Mouse (Mus musculus) hindbrain, embryonic 14.5 days (tissue): ENCODE measurements around the gene Poc1a. TPM values are rescaled to one million over a fixed set of nuclear protein-coding genes. Genes with fewer than 3 reads are reported as not detected.

Experiments used
- ATAC-seq: fragments of 200-750 bp; cut with Nextera tagmentation; 2 replicates; pipeline ENCODE4 v1.8.0; 2017; ENCODE audit warnings: moderate number of reproducible peaks, mild to moderate bottlenecking, moderate TSS enrichment, moderate library complexity; ENCODE audit not compliant: low FRiP score
- DNase-seq: peaks from one replicate; pipeline ENCODE4 v3.0.0-alpha.2; 2015; ENCODE audit warnings: low spot score
- H3K27ac ChIP-seq: fragments of 300-500 bp; sonication (generic); 2 replicates; pipeline ENCODE4 v1.5.1; 2014; ENCODE audit warnings: mild to moderate bottlenecking, moderate library complexity
- H3K27me3 ChIP-seq: fragments of 300-500 bp; sonication (generic); 2 replicates; pipeline ENCODE4 v1.6.1; 2014; ENCODE audit warnings: mild to moderate bottlenecking, low read length, mixed read lengths; ENCODE audit not compliant: control insufficient read depth, insufficient read depth
- H3K36me3 ChIP-seq: fragments of 300-500 bp; sonication (generic); replicated peaks from 2 replicates; pipeline ENCODE4 v1.6.1; 2014; ENCODE audit not compliant: control insufficient read depth, insufficient read depth
- H3K4me1 ChIP-seq: fragments of 300-500 bp; sonication (generic); replicated peaks from 2 replicates; pipeline ENCODE4 v1.6.1; 2014; ENCODE audit warnings: antibody characterized with exemption, low read length, mixed read lengths; ENCODE audit not compliant: control insufficient read depth, insufficient read depth
- H3K4me2 ChIP-seq: fragments of 300-500 bp; sonication (generic); replicated peaks from 2 replicates; pipeline ENCODE4 v1.6.1; 2014; ENCODE audit warnings: mild to moderate bottlenecking, moderate library complexity
- H3K4me3 ChIP-seq: fragments of 300-500 bp; sonication (generic); replicated peaks from 2 replicates; pipeline ENCODE4 v1.5.1; 2014; ENCODE audit warnings: mild to moderate bottlenecking, low read length
- H3K9ac ChIP-seq: fragments of 300-500 bp; sonication (generic); 2 replicates; pipeline ENCODE4 v1.6.1; 2014
- H3K9me3 ChIP-seq: fragments of 300-500 bp; sonication (generic); 2 replicates; pipeline ENCODE4 v1.6.1; 2016; ENCODE audit warnings: low read length; ENCODE audit not compliant: control insufficient read depth
- WGBS: fragments of 180-500 bp; shearing (Covaris S2); extraction: QIAGEN DNeasy Blood & Tissue Kit; methylation state at CpG from one replicate; pipeline ENCODE4 v1.1.7; 2014; 5-methylcytosine and 5-hydroxymethylcytosine counted together
- polyA plus RNA-seq: library from polyadenylated mRNA; unstranded; fragments of >200 nt; fragmentation: Nextera tagmentation; extraction: Ambion mirVana; gene quantifications from 2 replicates; pipeline ENCODE4 v1.2.1, GENCODE M21; 2014

Gene Poc1a
- polyA plus RNA-seq, 1 experiment from 2014 or later: 7.3 TPM

DNA sequence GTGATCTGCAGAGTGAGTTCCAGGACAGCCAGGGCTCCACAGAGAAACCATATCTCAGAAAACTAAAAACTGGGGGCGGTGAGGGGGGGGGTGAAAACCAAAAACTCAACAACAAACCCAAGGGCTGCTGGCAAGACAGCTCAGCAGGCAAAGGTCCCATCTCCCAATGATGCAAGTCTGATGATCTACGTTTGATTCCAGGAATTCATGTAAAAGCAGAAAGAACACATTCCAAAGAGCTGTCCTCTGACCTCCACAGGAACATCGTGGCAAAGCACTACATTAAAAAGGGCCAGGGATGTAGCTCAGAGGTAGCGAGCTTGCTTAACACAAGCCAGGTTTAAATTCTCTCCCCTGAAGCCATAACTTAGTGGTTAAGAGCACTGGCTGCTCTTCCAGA, 10.2 kb upstream of the Poc1a start:
- no peak overlapping the region for H3K4me2 ChIP-seq
- no peak overlapping the region for H3K27ac ChIP-seq
- peaks cover 17% of the 10 kb centered on the region for H3K4me1 ChIP-seq
- no peak overlapping the region for H3K4me3 ChIP-seq
- H3K36me3 ChIP-seq: no peaks in the 10 kb centered on the region
- H3K27me3 ChIP-seq: no peaks in the 10 kb centered on the region
- WGBS: 81% methylated on average over 4 of the region's 4 CpGs
- no peaks in the 10 kb centered on the region for H3K9me3 ChIP-seq
- no peak for DNase-seq
- no peak overlapping the region for H3K9ac ChIP-seq
- ATAC-seq: no peak

GRCm38 (mm10) chr9:106272288-106272687, 8.6 kb upstream of the Poc1a start:
- DNase-seq: no peak
- Histone ChIP-seq H3K27me3 (no peaks in the 10 kb centered on the region), H3K36me3 (no peaks in the 10 kb centered on the region), H3K4me3 (no peak overlapping the region), H3K9ac (no peak overlapping the region), H3K27ac (no peak overlapping the region), H3K4me2 (no peak overlapping the region), H3K4me1 (peaks cover 17% of the 10 kb centered on the region), H3K9me3 (no peaks in the 10 kb centered on the region)
- ATAC-seq: no peak
- 100% methylated on average over 1 of the region's 1 CpGs for WGBS

- 82% methylated on average over 12 of the region's 12 CpGs for WGBS
- no peak overlapping the region for H3K4me2 ChIP-seq
- H3K4me1 ChIP-seq: peaks cover 17% of the 10 kb centered on the region
- DNase-seq (no peak), ATAC-seq (no peak)
- H3K27ac ChIP-seq: no peak overlapping the region
- H3K9me3 ChIP-seq: no peaks in the 10 kb centered on the region
- no peaks in the 10 kb centered on the region for H3K36me3 ChIP-seq
- no peak overlapping the region for H3K4me3 ChIP-seq
- no peak overlapping the region for H3K9ac ChIP-seq
- no peaks in the 10 kb centered on the region for H3K27me3 ChIP-seq
Observed at GRCm38 (mm10) chr9:106273276-106273675, 7.6 kb upstream of the Poc1a start.

DNA sequence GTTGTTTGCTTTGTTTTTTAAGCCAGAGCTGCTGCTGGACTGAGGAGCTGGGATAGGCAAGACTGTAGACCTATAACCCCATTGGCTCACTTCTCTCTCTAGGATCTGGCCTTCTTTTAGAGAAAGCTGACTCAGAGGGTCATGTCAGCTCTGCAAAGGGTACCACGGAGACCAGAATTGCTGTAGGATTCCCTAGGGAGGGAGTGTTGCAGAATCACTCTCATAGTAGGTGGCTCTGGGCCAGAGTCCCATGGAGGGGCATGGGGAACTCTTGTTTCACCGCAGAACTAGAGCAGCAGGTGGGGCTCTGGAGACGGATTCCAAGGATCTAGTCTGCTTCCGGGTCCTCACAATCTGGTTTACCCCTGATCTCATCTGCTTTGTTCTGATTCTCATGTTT, 7.1 kb upstream of the Poc1a start:
- H3K4me3 ChIP-seq: no peak overlapping the region
- H3K9ac ChIP-seq: no peak overlapping the region
- no peaks in the 10 kb centered on the region for H3K9me3 ChIP-seq
- ATAC-seq (no peak), DNase-seq (no peak)
- no peaks in the 10 kb centered on the region for H3K27me3 ChIP-seq
- no peaks in the 10 kb centered on the region for H3K36me3 ChIP-seq
- H3K4me2 ChIP-seq: no peak overlapping the region
- no peak overlapping the region for H3K27ac ChIP-seq
- WGBS: 64% methylated on average over 4 of the region's 4 CpGs
- H3K4me1 ChIP-seq: peaks cover 13% of the 10 kb centered on the region

DNA sequence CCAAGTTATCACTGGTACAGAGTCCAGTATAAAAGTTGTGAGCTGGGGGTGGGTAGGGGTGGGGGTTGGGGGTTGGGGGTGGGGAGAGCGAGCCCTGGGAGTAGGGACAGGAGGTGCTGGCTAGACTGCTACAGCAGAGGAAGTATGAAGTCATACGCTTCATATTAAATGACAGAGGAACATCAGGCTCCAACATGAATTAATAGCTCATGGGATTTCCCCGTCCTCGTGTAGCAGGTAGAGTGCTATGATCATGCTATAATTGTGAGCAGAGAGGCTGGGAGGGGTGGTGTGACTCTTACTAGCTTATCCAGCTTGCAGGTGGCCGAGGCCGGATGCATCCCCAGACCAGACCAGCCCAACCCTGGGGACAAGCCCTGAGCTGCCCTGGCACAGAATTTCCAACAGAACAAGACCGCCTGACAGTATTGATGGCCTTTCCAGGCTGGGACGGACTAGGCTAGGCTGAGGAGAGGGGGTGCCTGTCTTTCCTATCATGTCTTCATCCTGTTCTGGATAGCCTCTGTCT, 6.1 kb upstream of the Poc1a start:
- Histone ChIP-seq H3K4me1 (peaks cover 6% of the 10 kb centered on the region), H3K36me3 (no peaks in the 10 kb centered on the region)
- 91% methylated on average over 8 of the region's 8 CpGs for WGBS

DNA sequence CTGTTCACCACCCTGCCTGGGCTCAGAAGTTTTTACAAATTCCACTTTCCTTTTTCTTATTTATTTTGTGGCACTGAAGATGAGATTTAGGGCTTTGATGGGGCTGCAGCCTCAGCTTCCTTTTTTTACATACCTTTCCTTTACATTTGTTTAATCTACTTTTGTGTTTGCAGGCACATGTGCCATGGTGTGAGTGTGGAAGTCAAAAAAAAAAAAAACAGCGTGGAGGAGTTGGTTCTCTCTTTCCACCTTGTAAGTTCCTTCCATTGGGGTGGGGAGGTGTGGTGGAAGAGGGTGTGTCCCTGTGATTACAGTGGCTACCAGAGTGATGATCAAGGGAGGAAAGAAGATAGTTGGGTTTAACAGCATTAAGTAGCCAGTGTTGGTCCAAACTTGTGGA, 5.1 kb upstream of the Poc1a start:
- no peak for ATAC-seq
- 62% methylated on average over 1 of the region's 1 CpGs for WGBS
- H3K4me2 ChIP-seq: no peak overlapping the region
- no peaks in the 10 kb centered on the region for H3K27me3 ChIP-seq
- H3K4me3 ChIP-seq: no peak overlapping the region
- H3K9ac ChIP-seq: no peak overlapping the region
- H3K36me3 ChIP-seq: no peaks in the 10 kb centered on the region
- no peak for DNase-seq
- H3K27ac ChIP-seq: no peak overlapping the region
- 0 out of 2 replicates have a peak, but pooled peaks cover 4% of the 10 kb centered on the region for H3K4me1 ChIP-seq
- no peaks in the 10 kb centered on the region for H3K9me3 ChIP-seq

More for the DNA sequence above, 6.1 kb upstream of the Poc1a start:
- no peak overlapping the region for H3K27ac ChIP-seq
- no peak overlapping the region for H3K9ac ChIP-seq
- DNase-seq (no peak), ATAC-seq (no peak)
- no peak overlapping the region for H3K4me3 ChIP-seq
- H3K27me3 ChIP-seq: no peaks in the 10 kb centered on the region
- H3K9me3 ChIP-seq: no peaks in the 10 kb centered on the region
- H3K4me2 ChIP-seq: no peak overlapping the region

DNA sequence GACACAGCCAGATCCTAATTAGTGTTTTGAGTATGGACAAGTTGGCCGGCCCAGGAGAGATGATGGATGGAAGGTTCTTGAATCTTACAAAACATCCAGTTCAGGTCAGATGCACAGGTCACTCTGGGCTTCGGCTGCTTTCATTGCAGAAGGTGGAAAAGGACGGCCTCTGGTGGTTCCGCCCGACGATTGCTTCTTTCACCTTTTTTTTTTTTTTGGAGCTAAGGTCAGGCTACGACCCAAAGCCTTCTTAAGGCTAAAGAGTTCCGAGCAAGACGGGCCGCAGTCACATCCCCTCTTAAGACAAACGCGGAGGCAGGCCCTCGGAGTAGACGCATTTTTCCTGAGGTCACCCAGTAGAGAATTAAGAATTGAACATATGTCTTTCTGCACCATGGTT, 475 bp upstream of the Poc1a start:
- H3K4me2 ChIP-seq: peak overlapping the region; percentile 74
- WGBS: 1% methylated on average over 14 of the region's 14 CpGs
- no peaks in the 10 kb centered on the region for H3K36me3 ChIP-seq
- no peaks in the 10 kb centered on the region for H3K27me3 ChIP-seq
- no peaks in the 10 kb centered on the region for H3K9me3 ChIP-seq
- peak; percentile 64 for DNase-seq
- H3K9ac ChIP-seq: peak overlapping the region; percentile 58
- ATAC-seq: peak; percentile 22
- peaks cover 10% of the 10 kb centered on the region for H3K4me1 ChIP-seq
- peak overlapping the region; percentile 80 for H3K27ac ChIP-seq
- H3K4me3 ChIP-seq: peak overlapping the region; percentile 39

GRCm38 (mm10) chr9:106282024-106282423, 1.2 kb downstream of the Poc1a start:
- Histone ChIP-seq H3K4me1 (peaks cover 10% of the 10 kb centered on the region), H3K4me2 (peak overlapping the region; percentile 74; the same call in 1 of the 2 replicates), H3K4me3 (no peak overlapping the region), H3K27me3 (no peaks in the 10 kb centered on the region), H3K27ac (no peak overlapping the region), H3K9ac (0 out of 2 replicates have a peak overlapping the region, but pooled peaks have one; percentile 58), H3K9me3 (no peaks in the 10 kb centered on the region), H3K36me3 (no peaks in the 10 kb centered on the region)
- no peak for DNase-seq
- WGBS: 75% methylated on average over 3 of the region's 3 CpGs
- no peak for ATAC-seq

DNA sequence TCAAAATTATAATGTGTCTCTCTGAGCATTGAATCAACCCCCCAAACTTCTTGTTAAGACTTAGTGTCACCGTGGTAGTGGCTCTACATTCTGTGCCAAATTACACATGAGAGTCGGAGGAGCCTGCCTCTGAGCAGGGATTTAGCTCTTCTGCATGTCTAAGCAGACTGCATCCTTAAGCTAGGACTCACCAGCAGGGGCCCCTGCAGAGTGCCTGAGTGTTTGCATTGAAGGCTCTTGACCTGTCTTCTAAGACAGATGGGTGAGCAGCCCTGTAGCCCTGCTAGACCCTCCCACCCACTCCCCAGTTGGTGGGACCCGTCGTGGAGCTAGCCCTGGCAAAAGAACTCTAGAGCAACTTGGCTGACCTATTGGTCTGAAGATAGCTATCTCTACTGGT, 6.3 kb downstream of the Poc1a start:
- 60% methylated on average over 4 of the region's 4 CpGs for WGBS
- no peaks in the 10 kb centered on the region for H3K9me3 ChIP-seq
- no peak overlapping the region for H3K4me2 ChIP-seq
- no peaks in the 10 kb centered on the region for H3K4me1 ChIP-seq
- ATAC-seq: no peak
- DNase-seq: no peak
- H3K36me3 ChIP-seq: no peaks in the 10 kb centered on the region; the same call in 1 of the 2 replicates
- H3K9ac ChIP-seq: no peak overlapping the region
- no peak overlapping the region for H3K27ac ChIP-seq
- no peaks in the 10 kb centered on the region for H3K27me3 ChIP-seq
- no peak overlapping the region for H3K4me3 ChIP-seq

DNA sequence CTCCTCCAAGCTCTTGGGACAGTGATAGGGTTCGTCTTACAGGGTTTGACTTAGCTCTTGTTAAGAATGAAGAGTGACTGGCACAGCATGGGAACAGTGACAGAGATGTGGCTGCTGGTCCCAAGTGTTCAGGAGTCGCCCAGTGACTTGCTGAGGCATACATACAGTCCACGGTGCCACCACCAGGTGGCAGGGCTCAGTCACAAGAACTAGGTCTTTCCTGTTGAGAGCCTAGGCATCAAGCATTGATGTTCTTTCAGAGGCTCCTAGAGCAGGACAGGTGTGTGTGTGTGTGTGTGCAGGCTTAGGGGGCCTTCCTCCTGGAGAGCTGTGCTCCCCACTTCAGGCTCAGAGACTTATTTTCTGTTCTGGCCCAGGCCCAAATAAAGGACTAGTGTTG, 8.0 kb downstream of the Poc1a start:
- peak; percentile 87 for DNase-seq
- Histone ChIP-seq H3K9ac (no peak overlapping the region), H3K4me2 (no peak overlapping the region), H3K4me1 (no peaks in the 10 kb centered on the region), H3K4me3 (no peak overlapping the region), H3K27me3 (no peaks in the 10 kb centered on the region), H3K36me3 (no peaks in the 10 kb centered on the region; the same call in 1 of the 2 replicates), H3K27ac (no peak overlapping the region), H3K9me3 (no peaks in the 10 kb centered on the region)
- ATAC-seq: peak; percentile 78
- WGBS: 33% methylated on average over 3 of the region's 3 CpGs
